Mouse (Mus musculus) MEL (cell line): Measurements from ENCODE around the gene 1700086D15Rik.

Experiments used
- CTCF ChIP-seq, 3 experiments: IDR thresholded peaks in 2 of 3; conservative IDR thresholded peaks in 1 of 3; 2 replicates each; pipeline ENCODE4 v1.5.1; 2011 to 2012; ENCODE audit warnings: low read length in 3 of 3, low read depth in 2 of 3, mild to moderate bottlenecking in 2 of 3, improper control_type of control experiment in 1 of 3, inconsistent platforms in 1 of 3, mixed read lengths in 1 of 3, moderate library complexity in 1 of 3; ENCODE audit not compliant: control insufficient read depth in 1 of 3, insufficient read depth in 1 of 3, poor library complexity in 1 of 3, severe bottlenecking in 1 of 3
- GATA1 ChIP-seq: IDR thresholded peaks from 2 replicates; pipeline ENCODE4 v1.6.1; 2011; ENCODE audit warnings: low read depth, low read length, improper control_type of control experiment
- MXI1 ChIP-seq: IDR thresholded peaks from 2 replicates; pipeline ENCODE4 v1.6.1; 2011; ENCODE audit warnings: mild to moderate bottlenecking, low read depth, low read length, improper control_type of control experiment
- POLR2A ChIP-seq, 2 experiments: IDR thresholded peaks; 2 replicates each; pipeline ENCODE4 v1.6.1; 2011 to 2012; ENCODE audit warnings: low read length in 2 of 2, mild to moderate bottlenecking in 2 of 2, control low read depth in 1 of 2, improper control_type of control experiment in 1 of 2, low read depth in 1 of 2, moderate library complexity in 1 of 2; ENCODE audit not compliant: control insufficient read depth in 1 of 2, insufficient read depth in 1 of 2, poor library complexity in 1 of 2
- SMC3 ChIP-seq: IDR thresholded peaks from 2 replicates; pipeline ENCODE4 v1.6.1; 2011; ENCODE audit warnings: low read depth, low read length, improper control_type of control experiment
- TAL1 ChIP-seq: IDR thresholded peaks from 2 replicates; pipeline ENCODE4 v1.6.1; 2012; ENCODE audit warnings: mild to moderate bottlenecking, inconsistent platforms, low read length, moderate library complexity, mixed read lengths
- TCF12 ChIP-seq: IDR thresholded peaks from 2 replicates; pipeline ENCODE4 v1.6.1; 2014; ENCODE audit warnings: low read depth, mild to moderate bottlenecking, inconsistent platforms, low read length, improper control_type of control experiment, moderate library complexity
- USF1 ChIP-seq: IDR thresholded peaks from 2 replicates; pipeline ENCODE4 v1.6.1; 2014; ENCODE audit warnings: low read depth, mild to moderate bottlenecking, inconsistent platforms, low read length, improper control_type of control experiment, moderate library complexity
- ZKSCAN1 ChIP-seq: IDR thresholded peaks from 2 replicates; pipeline ENCODE4 v1.6.1; 2012; ENCODE audit warnings: low read depth, mild to moderate bottlenecking, inconsistent platforms, low read length, improper control_type of control experiment, moderate library complexity
- ZNF384 ChIP-seq: IDR thresholded peaks from 2 replicates; pipeline ENCODE4 v1.6.1; 2012; ENCODE audit warnings: low read depth, mild to moderate bottlenecking, inconsistent platforms, low read length, improper control_type of control experiment

GRCm38 (mm10) chr11:65135251-65135739, 24.4 kb downstream of the 1700086D15Rik start:
- TF ChIP-seq ZNF384: no peak
- TF ChIP-seq TAL1: no peak
- TF ChIP-seq USF1: no peak
- no peak for TF ChIP-seq ZKSCAN1
- no peak for TF ChIP-seq TCF12
- TF ChIP-seq POLR2A (IDR thresholded peaks at IDR 0.05; ENCODE audit: control insufficient read depth in 1 of 2, insufficient read depth in 1 of 2, low read depth in 1 of 2, low read length in 2 of 2, poor library complexity in 1 of 2): no peak
- no peak for TF ChIP-seq GATA1
- no peak for TF ChIP-seq MXI1
- TF ChIP-seq CTCF (IDR thresholded peaks at IDR 0.05 in 2 of 3, conservative IDR thresholded peaks at IDR 0.05 in 1 of 3; ENCODE audit: control insufficient read depth in 1 of 3, insufficient read depth in 1 of 3, low read depth in 2 of 3, low read length in 3 of 3, poor library complexity in 1 of 3, severe bottlenecking in 1 of 3): no peak
- no peak for TF ChIP-seq SMC3
